Mouse (Mus musculus) layer of hippocampus, adult 6 months (tissue): Measurements from ENCODE around the gene Zfp51. TPM values are rescaled to one million over a fixed set of nuclear protein-coding genes. Genes with fewer than 3 reads are reported as not detected.

Source experiments
- long read RNA-seq, 2 experiments: library from polyadenylated mRNA; unstranded; transcript quantifications; one replicate each; pipeline ENCODE4 v2.0.0; 2019 to 2020
- polyA plus RNA-seq: library from polyadenylated mRNA; unstranded; fragments of <200 nt; fragmentation: Nextera tagmentation; gene quantifications from 2 replicates; pipeline ENCODE4 v1.2.3, GENCODE M21; 2021

Zfp51 gene
- 3.2 and 4.1 TPM in 2 replicates for polyA plus RNA-seq
- long read RNA-seq, experiment 1, partial matches to known transcripts, result 1 of 9 reads
- long read RNA-seq, experiment 1, other reads (novel, unspliced or antisense), result 6 of 9 reads
- long read RNA-seq, experiment 2, transcript Zfp51-201 (5 exons, 2,574 nt), result major isoform, 28 of 48 reads
- long read RNA-seq, experiment 2, partial matches to known transcripts, result 3 of 48 reads
- long read RNA-seq, experiment 2, other reads (novel, unspliced or antisense), result 17 of 48 reads

DNA sequence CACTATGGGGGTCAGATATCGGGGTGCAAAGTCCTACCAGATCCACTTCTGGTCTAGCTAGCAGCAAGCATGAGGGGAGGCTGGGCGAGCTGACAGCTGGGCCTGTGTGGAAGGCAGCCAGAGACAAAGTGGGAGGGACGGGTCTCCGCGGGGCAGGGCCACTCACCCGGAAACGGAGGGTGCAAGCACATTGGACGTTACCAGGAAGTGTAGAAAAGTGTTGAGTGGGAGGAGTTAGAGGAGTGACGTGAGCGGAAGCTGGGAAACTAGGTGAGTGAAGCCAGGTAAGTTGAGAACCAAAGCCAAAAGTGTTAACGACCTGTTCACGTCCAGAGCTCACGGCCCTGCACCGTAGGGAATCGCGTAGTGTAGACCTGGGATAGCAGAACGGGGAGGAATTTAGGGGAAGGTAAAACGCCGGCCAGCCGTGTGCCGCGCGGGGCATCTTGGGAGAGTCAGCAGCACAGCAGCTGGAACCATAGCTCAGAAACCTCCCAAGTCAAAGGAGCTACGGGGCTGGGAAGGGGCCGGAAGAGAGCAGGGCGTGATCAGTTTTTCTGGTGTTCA, at the start of gene Zfp51:
Zfp51 (plus strand) TSS at position 237 of the 567 bp plus-strand sequence.

DNA sequence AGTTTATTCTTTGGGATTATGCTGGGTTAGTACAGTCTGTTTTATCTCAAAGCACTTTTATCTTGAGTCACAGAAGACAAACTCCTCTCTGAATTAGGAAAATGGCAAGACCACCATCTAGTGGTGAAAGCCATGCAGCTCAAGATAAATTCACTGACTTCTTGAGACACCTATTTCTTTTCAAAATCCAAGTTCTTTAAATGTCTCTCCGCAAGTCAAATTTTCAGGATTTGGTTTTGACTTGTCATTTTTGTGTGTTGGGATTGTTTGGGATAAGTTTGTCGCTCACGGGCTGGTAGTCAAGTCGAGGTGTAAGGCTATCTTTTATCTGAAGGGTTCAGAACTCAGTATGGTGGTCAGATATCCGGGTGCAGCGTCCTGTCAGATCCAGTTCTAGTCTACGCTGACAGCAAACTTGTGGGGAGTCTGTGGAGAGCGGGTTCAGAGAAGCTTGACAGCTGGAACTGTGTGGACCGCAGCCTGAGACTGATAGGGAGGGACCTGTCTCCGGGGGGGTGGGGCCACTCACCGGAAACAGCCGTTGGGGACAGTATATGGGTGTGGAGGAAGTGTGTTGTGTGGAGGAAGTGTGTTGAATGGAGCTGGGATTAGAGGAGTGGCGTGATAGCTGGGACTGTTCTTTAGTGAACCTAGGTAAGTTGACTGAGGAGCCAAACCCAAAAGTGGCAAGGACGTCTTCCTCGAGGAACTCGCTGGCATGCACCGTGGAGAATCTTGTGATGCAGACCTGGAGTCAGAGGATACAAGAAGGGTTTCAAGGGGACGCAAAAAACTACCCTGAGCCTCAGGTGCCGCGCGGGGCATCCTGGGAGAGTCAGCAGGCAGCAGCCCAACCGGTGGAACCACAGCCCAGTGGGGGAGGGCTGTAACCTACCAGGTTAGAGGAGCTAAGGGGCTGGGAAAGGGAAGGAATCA, 27.2 kb upstream of the Zfp51 start, which contains the start of gene Zfp54:
Zfp54 (plus strand) TSS at position 564 of the 936 bp plus-strand sequence.

GRCm38 (mm10) chr17:21488760-21489499, 38.8 kb downstream of the Zfp51 start, which contains the start of gene Zfp53:
TSS of gene Zfp53 (plus strand) at chr17:21488998.

Other genes with a start within 250 kb of the Zfp51 start
- gene Vmn1r234, start 224.3 kb upstream of the Zfp51 start, polyA plus RNA-seq, result not detected in 2 replicates
- gene Vmn1r235, start 194.0 kb upstream of the Zfp51 start, polyA plus RNA-seq, result not detected in 2 replicates
- gene Vmn1r236, start 167.4 kb upstream of the Zfp51 start, polyA plus RNA-seq, result not detected in 2 replicates
- gene Vmn1r237, start 138.5 kb upstream of the Zfp51 start, polyA plus RNA-seq, result not detected in 2 replicates
- 1.2 and 1.3 TPM in 2 replicates for gene Zfp677, start 66.6 kb upstream of the Zfp51 start, polyA plus RNA-seq
- gene Zfp54, start 27.1 kb upstream of the Zfp51 start, polyA plus RNA-seq, result 0.72 and 1.0 TPM in 2 replicates
- gene Zfp53, start 38.6 kb downstream of the Zfp51 start, polyA plus RNA-seq, result 2.9 and 3.2 TPM in 2 replicates
- gene Zfp52, start 85.2 kb downstream of the Zfp51 start, polyA plus RNA-seq, result 1.1 TPM in 2 replicates
- gene Zfp948, start 116.6 kb downstream of the Zfp51 start, polyA plus RNA-seq, result 3.4 and 4.3 TPM in 2 replicates
- 1.8 and 2.4 TPM in 2 replicates for gene Zfp983, start 200.2 kb downstream of the Zfp51 start, polyA plus RNA-seq
- gene Gm10226, start 241.5 kb downstream of the Zfp51 start, polyA plus RNA-seq, result 2.2 and 3.1 TPM in 2 replicates